Mouse (Mus musculus) liver, embryonic 14.5 days (tissue): Measurements from ENCODE around the gene Mctp2. TPM values are rescaled to one million over a fixed set of nuclear protein-coding genes. Genes with fewer than 3 reads are reported as not detected.

Experiments used
- ATAC-seq: fragments of 200-750 bp; cut with Nextera tagmentation; 2 replicates; pipeline ENCODE4 v1.8.0; 2017; ENCODE audit warnings: moderate number of reproducible peaks, mild to moderate bottlenecking, moderate library complexity; ENCODE audit not compliant: insufficient read depth
- DNase-seq, 3 experiments: peaks; one replicate each; pipeline ENCODE4 v3.0.0-alpha.2; 2012 to 2013; ENCODE audit warnings: low read depth in 3 of 3, low spot score in 3 of 3
- H3K27ac ChIP-seq: fragments of 300-500 bp; sonication (generic); 2 replicates; pipeline ENCODE4 v1.5.1; 2014; ENCODE audit warnings: moderate library complexity, mild to moderate bottlenecking, control low read depth, inconsistent platforms
- H3K27me3 ChIP-seq: fragments of 300-500 bp; sonication (generic); 2 replicates; pipeline ENCODE4 v1.6.1; 2014; ENCODE audit warnings: mild to moderate bottlenecking, low read length, moderate library complexity; ENCODE audit not compliant: control insufficient read depth, insufficient read depth
- H3K36me3 ChIP-seq: fragments of 300-500 bp; sonication (generic); replicated peaks from 2 replicates; pipeline ENCODE4 v1.6.1; 2014; ENCODE audit warnings: low read depth; ENCODE audit not compliant: control insufficient read depth, insufficient read depth
- H3K4me1 ChIP-seq, 2 experiments: fragments of 200-500 bp in 1 of 2; fragments of 300-500 bp in 1 of 2; sonication (generic) in 1 of 2; replicated peaks; 2 replicates each; pipeline ENCODE4 v1.6.1; 2012 to 2014; ENCODE audit warnings: antibody characterized with exemption in 1 of 2, inconsistent platforms in 1 of 2, low read length in 1 of 2; ENCODE audit not compliant: control insufficient read depth in 2 of 2, insufficient read depth in 2 of 2
- H3K4me2 ChIP-seq: fragments of 300-500 bp; sonication (generic); 2 replicates; pipeline ENCODE4 v1.6.1; 2014; ENCODE audit warnings: low read depth, mild to moderate bottlenecking, control low read depth, moderate library complexity
- H3K4me3 ChIP-seq, 2 experiments: fragments of 200-500 bp in 1 of 2; fragments of 300-500 bp in 1 of 2; sonication (generic) in 1 of 2; 2 replicates each; pipeline ENCODE4 v1.5.1; 2012 to 2014; ENCODE audit warnings: low read depth in 2 of 2, low read length in 2 of 2, mild to moderate bottlenecking in 2 of 2, control low read depth in 1 of 2, inconsistent platforms in 1 of 2, moderate library complexity in 1 of 2; ENCODE audit not compliant: insufficient read depth in 1 of 2
- H3K9ac ChIP-seq: fragments of 300-500 bp; sonication (generic); replicated peaks from 2 replicates; pipeline ENCODE4 v1.6.1; 2014; ENCODE audit warnings: mild to moderate bottlenecking, control low read depth, moderate library complexity
- H3K9me3 ChIP-seq: fragments of 300-500 bp; sonication (generic); 2 replicates; pipeline ENCODE4 v1.6.1; 2016; ENCODE audit warnings: low read length, mixed read lengths; ENCODE audit not compliant: control insufficient read depth
- CTCF ChIP-seq: IDR thresholded peaks from 2 replicates; pipeline ENCODE4 v1.5.1; 2016; ENCODE audit warnings: antibody characterized with exemption, low read depth, control low read depth
- EP300 ChIP-seq: IDR thresholded peaks from 2 replicates; pipeline ENCODE4 v1.6.1; 2016; ENCODE audit warnings: antibody characterized with exemption, low read depth
- WGBS: fragments of 180-500 bp; shearing (Covaris S2); extraction: QIAGEN DNeasy Blood & Tissue Kit; methylation state at CpG from one replicate; pipeline ENCODE4 v1.1.7; 2014; ENCODE audit not compliant: insufficient replicate concordance; 5-methylcytosine and 5-hydroxymethylcytosine counted together
- polyA plus RNA-seq, 2 experiments: library from polyadenylated mRNA; depleted of rRNA in 1 of 2; stranded (reverse) in 1 of 2; unstranded in 1 of 2; fragments of >200 nt; fragmentation: Nextera tagmentation in 1 of 2; extraction: Ambion mirVana in 1 of 2; gene quantifications; 2 replicates each; pipeline versions ENCODE4 v1.2.1 to v1.2.3; 2012 to 2014

Mctp2 gene
- polyA plus RNA-seq, 2 experiments: 0.13 to 0.20 TPM

GRCm38 (mm10) chr7:72238575-72238974, 67.8 kb downstream of the Mctp2 start:
- H3K4me3 ChIP-seq: no peak overlapping the region
- no peaks in the 10 kb centered on the region for H3K9me3 ChIP-seq
- no peaks in the 10 kb centered on the region for H3K4me1 ChIP-seq
- 41% methylated on average over 4 of the region's 4 CpGs for WGBS
- no peaks in the 10 kb centered on the region for H3K27me3 ChIP-seq
- TF ChIP-seq EP300 (no peak), CTCF (peak; percentile 75)
- H3K36me3 ChIP-seq: no peaks in the 10 kb centered on the region
- no peak overlapping the region for H3K9ac ChIP-seq
- H3K27ac ChIP-seq: no peak overlapping the region
- ATAC-seq (no peak), DNase-seq (peak; percentile 4 to 7 (median 6))
- no peak overlapping the region for H3K4me2 ChIP-seq

GRCm38 (mm10) chr7:72234433-72234998, 71.9 kb downstream of the Mctp2 start:
- WGBS: 35% methylated on average over 6 of the region's 6 CpGs
- H3K9me3 ChIP-seq: no peaks in the 10 kb centered on the region
- H3K36me3 ChIP-seq: no peaks in the 10 kb centered on the region
- H3K4me1 ChIP-seq: no peaks in the 10 kb centered on the region
- DNase-seq (no peak), ATAC-seq (no peak)
- no peaks in the 10 kb centered on the region for H3K27me3 ChIP-seq
- TF ChIP-seq EP300 (no peak), CTCF (no peak)
- no peak overlapping the region for H3K4me2 ChIP-seq
- H3K4me3 ChIP-seq: no peak overlapping the region
- H3K27ac ChIP-seq: no peak overlapping the region
- H3K9ac ChIP-seq: no peak overlapping the region

DNA sequence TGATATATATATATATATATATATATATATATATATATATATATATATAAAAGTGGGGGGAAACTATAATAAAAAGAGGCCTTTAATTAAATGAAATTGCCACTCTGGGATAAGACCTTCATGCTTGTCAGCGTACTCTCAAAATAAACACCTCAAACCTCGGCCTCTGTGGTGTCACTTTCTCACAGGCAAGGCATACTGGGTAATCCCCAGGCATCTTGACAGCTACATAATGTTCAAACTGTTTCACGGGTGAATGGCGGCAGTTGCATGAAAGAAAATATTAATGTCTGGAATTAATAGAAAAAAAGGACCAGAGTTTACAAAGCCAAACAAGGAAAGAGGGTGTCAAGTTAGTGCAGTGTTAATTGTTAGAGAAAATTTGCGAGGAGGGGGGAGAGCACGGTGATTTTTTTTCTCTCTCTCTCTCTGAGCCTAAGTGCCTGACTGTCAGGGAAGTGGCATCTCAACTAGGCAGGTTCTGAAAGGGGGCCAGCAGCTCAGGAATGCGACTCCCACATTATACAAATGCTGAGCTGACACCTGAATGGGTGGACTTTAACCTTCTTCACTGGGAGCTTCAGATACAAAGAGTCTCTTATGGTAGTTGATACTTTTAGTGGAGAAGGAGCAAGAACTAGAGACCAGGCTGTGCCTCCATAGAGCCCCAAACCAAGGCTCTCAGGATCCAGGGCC, 75.1 kb downstream of the Mctp2 start:
- TF ChIP-seq EP300 (no peak), CTCF (no peak)
- WGBS: 56% methylated on average over 7 of the region's 7 CpGs
- H3K4me2 ChIP-seq: no peak overlapping the region
- no peaks in the 10 kb centered on the region for H3K9me3 ChIP-seq
- DNase-seq (no peak), ATAC-seq (no peak)
- H3K27ac ChIP-seq: no peak overlapping the region
- H3K27me3 ChIP-seq: no peaks in the 10 kb centered on the region
- no peak overlapping the region for H3K9ac ChIP-seq
- no peaks in the 10 kb centered on the region for H3K36me3 ChIP-seq
- no peaks in the 10 kb centered on the region for H3K4me1 ChIP-seq
- H3K4me3 ChIP-seq: no peak overlapping the region

- no peak overlapping the region for H3K27ac ChIP-seq
- DNase-seq (no peak), ATAC-seq (no peak)
- no peaks in the 10 kb centered on the region for H3K9me3 ChIP-seq
- TF ChIP-seq CTCF: no peak
- no peak for TF ChIP-seq EP300
- 52% methylated on average over 7 of the region's 7 CpGs for WGBS
- H3K4me1 ChIP-seq: no peaks in the 10 kb centered on the region
- H3K36me3 ChIP-seq: no peaks in the 10 kb centered on the region
- no peak overlapping the region for H3K4me2 ChIP-seq
- no peak overlapping the region for H3K9ac ChIP-seq
- no peak overlapping the region for H3K4me3 ChIP-seq
- H3K27me3 ChIP-seq: no peaks in the 10 kb centered on the region
These were observed 76.5 kb downstream of the Mctp2 start for GRCm38 (mm10) chr7:72229925-72230324.

DNA sequence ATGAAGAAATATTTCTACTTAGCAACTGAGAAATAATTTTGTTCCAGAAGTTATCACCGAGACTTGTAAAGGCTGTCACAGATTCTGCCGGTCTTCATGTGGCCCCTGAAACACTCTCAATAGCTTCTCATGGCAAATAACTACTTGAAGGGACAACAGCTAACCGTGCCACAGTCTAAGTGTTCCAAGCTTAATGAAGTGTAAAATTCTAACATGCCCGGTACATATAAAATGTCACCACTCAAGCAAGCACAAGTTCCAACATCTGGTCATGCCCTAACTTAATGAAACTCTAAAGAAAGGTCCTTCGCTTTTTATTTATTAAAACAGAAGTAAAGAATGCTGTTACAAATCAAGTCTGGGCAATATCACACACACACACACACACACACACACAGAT, 82.8 kb downstream of the Mctp2 start:
- ATAC-seq (no peak), DNase-seq (no peak)
- Histone ChIP-seq H3K4me3 (no peak overlapping the region), H3K4me2 (no peak overlapping the region), H3K4me1 (no peaks in the 10 kb centered on the region), H3K36me3 (no peaks in the 10 kb centered on the region), H3K9ac (no peak overlapping the region), H3K9me3 (no peaks in the 10 kb centered on the region), H3K27me3 (no peaks in the 10 kb centered on the region), H3K27ac (no peak overlapping the region)
- 64% methylated on average over 5 of the region's 5 CpGs for WGBS
- TF ChIP-seq CTCF (no peak), EP300 (no peak)
